In the genomic region with DNA sequence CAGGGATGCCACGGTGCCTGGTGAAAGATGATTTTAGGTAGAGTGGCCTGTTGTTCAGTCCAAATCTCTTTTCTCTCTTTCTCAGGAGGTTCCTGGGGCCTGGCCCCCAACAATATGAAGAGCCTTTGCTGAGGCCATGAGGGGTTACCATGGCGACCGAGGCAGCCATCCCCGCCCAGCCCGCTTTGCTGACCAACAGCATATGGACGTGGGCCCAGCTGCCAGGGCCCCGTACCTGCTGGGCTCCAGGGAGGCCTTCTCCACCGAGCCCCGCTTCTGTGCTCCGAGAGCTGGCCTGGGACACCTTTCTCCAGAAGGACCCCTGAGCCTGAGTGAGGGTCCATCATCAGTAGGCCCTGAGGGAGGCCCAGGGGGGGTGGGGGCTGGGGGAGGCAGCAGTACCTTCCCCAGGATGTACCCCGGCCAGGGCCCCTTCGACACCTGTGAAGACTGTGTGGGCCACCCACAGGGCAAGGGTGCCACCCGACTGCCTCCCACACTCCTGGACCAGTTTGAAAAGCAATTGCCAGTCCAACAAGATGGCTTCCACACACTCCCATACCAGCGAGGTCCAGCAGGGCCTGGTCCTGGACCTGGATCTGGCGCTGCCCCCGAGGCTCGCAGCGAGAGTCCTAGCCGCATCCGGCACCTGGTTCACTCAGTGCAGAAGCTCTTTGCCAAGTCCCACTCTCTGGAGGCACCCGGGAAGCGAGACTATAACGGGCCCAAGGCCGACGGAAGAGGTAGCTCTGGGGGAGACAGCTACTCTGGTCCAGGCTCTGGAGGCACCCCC, we compare ENCODE assay signal across 23 mouse cellular contexts. TPM values are rescaled to one million over a fixed set of nuclear protein-coding genes. Genes with fewer than 3 reads are reported as not detected.
DNase-seq lines count a peak whose midpoint lies in the region; ATAC-seq and TF ChIP-seq lines count a peak whose summit lies in the region.
"Had no signal": no experiment of that assay in that cellular context is flagged by ENCODE, and none has a peak within 500 bp of the region (broad histone marks: within the 10 kb centered on the region; RNA-seq: fewer than 3 reads in every experiment).

No protein-coding gene starts in this region.

- H3K4me3 ChIP-seq in cerebellum, adult 2 months (replicated peaks; ENCODE audit: insufficient read depth, low read depth, low read length), result no peak overlapping the region
- H3K4me3 ChIP-seq in forebrain, embryonic 10.5 days, result no peak overlapping the region
- H3K4me3 ChIP-seq in forebrain, embryonic 12.5 days (replicated peaks), result no peak overlapping the region
- H3K4me3 ChIP-seq in bone marrow, adult 2 months (replicated peaks; ENCODE audit: control insufficient read depth, low read depth, low read length), result no peak overlapping the region
- H3K4me3 ChIP-seq in hindbrain, embryonic 14.5 days (replicated peaks; ENCODE audit: low read length), result no peak overlapping the region
- no peak overlapping the region for H3K4me3 ChIP-seq in forebrain, embryonic 14.5 days (ENCODE audit: low read depth, low read length)
- H3K4me3 ChIP-seq in heart, adult 2 months, result no peak overlapping the region
- H3K4me3 ChIP-seq: heart, embryonic 13.5 days; limb, embryonic 10.5 days; neural tube, embryonic 13.5 days had no signal

- peak overlapping the region; percentile 62 for H3K27ac ChIP-seq in cerebellum, adult 2 months (ENCODE audit: insufficient read depth, low read length)
- H3K27ac ChIP-seq in forebrain, embryonic 10.5 days, result peak overlapping the region; percentile 51
- no peak overlapping the region for H3K27ac ChIP-seq in forebrain, embryonic 12.5 days
- no peak overlapping the region for H3K27ac ChIP-seq in bone marrow, adult 2 months (ENCODE audit: control insufficient read depth, insufficient read depth, low read depth, low read length, poor library complexity)
- 0 out of 2 replicates have a peak overlapping the region, but pooled peaks have one; percentile 56 for H3K27ac ChIP-seq in hindbrain, embryonic 14.5 days
- H3K27ac ChIP-seq in forebrain, embryonic 14.5 days (ENCODE audit: low read depth, low read length), result no peak overlapping the region
- no peak overlapping the region for H3K27ac ChIP-seq in heart, adult 2 months
- H3K27ac ChIP-seq: heart, embryonic 13.5 days; kidney, postnatal 0 days; limb, embryonic 10.5 days; macrophage had no signal

- ATAC-seq in forebrain, embryonic 12.5 days (ENCODE audit: low FRiP score), result no peak
- no peak for ATAC-seq in hindbrain, embryonic 14.5 days (ENCODE audit: low FRiP score)
- ATAC-seq in forebrain, embryonic 14.5 days, result no peak
- ATAC-seq: forebrain, postnatal 0 days had no signal

- TF ChIP-seq CTCF in cerebellum, adult 2 months (IDR thresholded peaks at IDR 0.05; ENCODE audit: borderline replicate concordance, insufficient read depth, low read depth, low read length), result no peak
- no peak for TF ChIP-seq CTCF in bone marrow, adult 2 months (IDR thresholded peaks at IDR 0.05; ENCODE audit: control insufficient read depth, insufficient read depth, low read length)
- TF ChIP-seq CTCF in heart, adult 2 months (IDR thresholded peaks at IDR 0.05), result no peak

- TF ChIP-seq POLR2A in cerebellum, adult 2 months (IDR thresholded peaks at IDR 0.05; ENCODE audit: borderline replicate concordance, insufficient read depth, low read length), result no peak
- TF ChIP-seq POLR2A in bone marrow, adult 2 months (IDR thresholded peaks at IDR 0.05; ENCODE audit: borderline replicate concordance, control insufficient read depth, low read depth, low read length), result peak; percentile 6; the same call in 1 of the 2 replicates
- no peak for TF ChIP-seq POLR2A in heart, adult 2 months (IDR thresholded peaks at IDR 0.05; ENCODE audit: insufficient read depth, low read depth, low read length)

- no peak overlapping the region for H3K4me2 ChIP-seq in forebrain, embryonic 12.5 days
- no peak overlapping the region for H3K4me2 ChIP-seq in hindbrain, embryonic 14.5 days (replicated peaks)
- no peak overlapping the region for H3K4me2 ChIP-seq in forebrain, embryonic 14.5 days (ENCODE audit: low read length)
- H3K4me2 ChIP-seq: heart, embryonic 13.5 days; liver, embryonic 11.5 days; neural tube, embryonic 13.5 days had no signal

- intact Hi-C loops in heart, adult 2 months (cut with DNase I), result no loop called here

- TF ChIP-seq EP300 in heart, adult 2 months (IDR thresholded peaks at IDR 0.05; ENCODE audit: insufficient read depth, low read depth, low read length), result no peak

- H3K27me3 ChIP-seq in cerebellum, adult 2 months (ENCODE audit: control insufficient read depth, insufficient read depth, low read length), result no peaks in the 10 kb centered on the region
- no peaks in the 10 kb centered on the region; the same call in 1 of the 2 replicates for H3K27me3 ChIP-seq in forebrain, embryonic 10.5 days (ENCODE audit: poor library complexity, severe bottlenecking)
- no peaks in the 10 kb centered on the region for H3K27me3 ChIP-seq in forebrain, embryonic 12.5 days
- no peaks in the 10 kb centered on the region for H3K27me3 ChIP-seq in hindbrain, embryonic 14.5 days (ENCODE audit: control insufficient read depth, insufficient read depth, low read length)
- H3K27me3 ChIP-seq in forebrain, embryonic 14.5 days (replicated peaks; ENCODE audit: control insufficient read depth, insufficient read depth, low read length), result no peaks in the 10 kb centered on the region
- no peaks in the 10 kb centered on the region for H3K27me3 ChIP-seq in heart, adult 2 months (ENCODE audit: control insufficient read depth, insufficient read depth, low read length)
- H3K27me3 ChIP-seq: neural tube, embryonic 13.5 days had no signal

- no peaks in the 10 kb centered on the region for H3K36me3 ChIP-seq in forebrain, embryonic 10.5 days (replicated peaks)
- peaks cover 9% of the 10 kb centered on the region; the same call in 1 of the 2 replicates for H3K36me3 ChIP-seq in forebrain, embryonic 12.5 days (replicated peaks)
- peaks cover 16% of the 10 kb centered on the region; the same call in 1 of the 2 replicates for H3K36me3 ChIP-seq in hindbrain, embryonic 14.5 days (replicated peaks; ENCODE audit: control insufficient read depth, insufficient read depth)
- H3K36me3 ChIP-seq in forebrain, embryonic 14.5 days (ENCODE audit: control insufficient read depth, insufficient read depth, low read length), result 0 out of 2 replicates have a peak, but pooled peaks cover 3% of the 10 kb centered on the region
- H3K36me3 ChIP-seq in heart, adult 2 months (ENCODE audit: control insufficient read depth, insufficient read depth, low read length), result no peaks in the 10 kb centered on the region
- H3K36me3 ChIP-seq: heart, embryonic 13.5 days; limb, embryonic 10.5 days had no signal

- peak; percentile 53 to 58 for DNase-seq in cerebellum, adult 2 months
- DNase-seq in cerebellum, postnatal 4 days (ENCODE audit: low spot score in 2 of 2), result no peak
- DNase-seq in forebrain, embryonic 10.5 days (ENCODE audit: extremely low spot score, low spot score), result no peak
- no peak for DNase-seq in hindbrain, embryonic 14.5 days (ENCODE audit: low spot score)
- DNase-seq in forebrain, embryonic 14.5 days (ENCODE audit: low spot score), result no peak
- DNase-seq in heart, adult 2 months, result no peak
- DNase-seq: forebrain, postnatal 0 days; kidney, adult 11 months; lung, adult 2 months; right cerebral cortex, postnatal 14 days; thymus, postnatal 36 days had no signal

- H3K9me3 ChIP-seq in forebrain, embryonic 10.5 days, result no peaks in the 10 kb centered on the region
- no peaks in the 10 kb centered on the region for H3K9me3 ChIP-seq in forebrain, embryonic 12.5 days
- no peaks in the 10 kb centered on the region for H3K9me3 ChIP-seq in hindbrain, embryonic 14.5 days (ENCODE audit: control insufficient read depth, low read length)
- H3K9me3 ChIP-seq in forebrain, embryonic 14.5 days (replicated peaks; ENCODE audit: control insufficient read depth, low read length), result no peaks in the 10 kb centered on the region
- H3K9me3 ChIP-seq: heart, embryonic 13.5 days; limb, embryonic 10.5 days; neural tube, embryonic 13.5 days had no signal

- WGBS in cerebellum, adult 2 months, result 26% methylated on average over 25 of the region's 25 CpGs
- 84% methylated on average over 25 of the region's 25 CpGs for WGBS in forebrain, embryonic 10.5 days
- WGBS in forebrain, embryonic 12.5 days, result 78% methylated on average over 25 of the region's 25 CpGs
- WGBS in bone marrow, adult 2 months, result 84% methylated on average over 25 of the region's 25 CpGs
- 68% methylated on average over 25 of the region's 25 CpGs for WGBS in hindbrain, embryonic 14.5 days
- WGBS in forebrain, embryonic 14.5 days, result 80% methylated on average over 25 of the region's 25 CpGs
- 89% methylated on average over 25 of the region's 25 CpGs for WGBS in heart, adult 2 months

- peaks cover 57% of the 10 kb centered on the region for H3K4me1 ChIP-seq in cerebellum, adult 2 months (ENCODE audit: control insufficient read depth, insufficient read depth, low read length)
- peaks cover 25% of the 10 kb centered on the region for H3K4me1 ChIP-seq in forebrain, embryonic 10.5 days
- peaks cover 25% of the 10 kb centered on the region for H3K4me1 ChIP-seq in forebrain, embryonic 12.5 days
- no peaks in the 10 kb centered on the region; the same call in 1 of the 2 replicates for H3K4me1 ChIP-seq in bone marrow, adult 2 months (ENCODE audit: control insufficient read depth, insufficient read depth, low read length)
- peaks cover 28% of the 10 kb centered on the region for H3K4me1 ChIP-seq in hindbrain, embryonic 14.5 days (replicated peaks; ENCODE audit: control insufficient read depth, insufficient read depth, low read length)
- H3K4me1 ChIP-seq in forebrain, embryonic 14.5 days (ENCODE audit: control insufficient read depth, insufficient read depth, low read length), result peaks cover 15% of the 10 kb centered on the region
- no peaks in the 10 kb centered on the region for H3K4me1 ChIP-seq in heart, adult 2 months (ENCODE audit: control insufficient read depth, insufficient read depth, low read length)
- H3K4me1 ChIP-seq: limb, embryonic 10.5 days had no signal

- no peak overlapping the region for H3K9ac ChIP-seq in forebrain, embryonic 12.5 days
- H3K9ac ChIP-seq in hindbrain, embryonic 14.5 days, result no peak overlapping the region
- no peak overlapping the region for H3K9ac ChIP-seq in forebrain, embryonic 14.5 days (ENCODE audit: low read length)
- H3K9ac ChIP-seq in heart, adult 2 months (ENCODE audit: low read depth, low read length), result no peak overlapping the region
- H3K9ac ChIP-seq: forebrain, postnatal 0 days; heart, embryonic 13.5 days; neural tube, embryonic 13.5 days had no signal

- H3K79me2 ChIP-seq in heart, adult 2 months (replicated peaks; ENCODE audit: control insufficient read depth, insufficient read depth, low read length), result no peaks in the 10 kb centered on the region

RNA-seq across cellular contexts. Expression of gene Dlgap3, which starts 25.7 kb away (rescaled TPM):
- polyA plus RNA-seq in cerebellum, adult 2 months (2012; rRNA removed), result 56.1 and 59.8 TPM in 2 replicates
- 1.0 and 1.2 TPM in 2 replicates for polyA plus RNA-seq in forebrain, embryonic 10.5 days (2016; fragmentation: Nextera tagmentation; extraction: Ambion mirVana)
- 5.7 and 5.8 TPM in 2 replicates for polyA plus RNA-seq in forebrain, embryonic 12.5 days (2016; fragmentation: Nextera tagmentation; extraction: Ambion mirVana)
- 1.0 TPM in 1 of 2 replicates, not detected in the other for polyA plus RNA-seq in bone marrow, adult 2 months (2011; ENCODE audit: insufficient read depth, insufficient read length, low replicate concordance, missing spikeins)
- polyA plus RNA-seq in hindbrain, embryonic 14.5 days (2014; fragmentation: Nextera tagmentation; extraction: Ambion mirVana), result 30.8 and 35.1 TPM in 2 replicates
- 8.4 and 10.8 TPM in 2 replicates for polyA plus RNA-seq in forebrain, embryonic 14.5 days (2014; fragmentation: Nextera tagmentation; extraction: Ambion mirVana)
- under 1 TPM; 0.20 to 0.21 TPM for total RNA-seq in heart, adult 2 months (2021)
- polyA plus RNA-seq in heart, adult 2 months (2012; rRNA removed), result 0.09 and 0.21 TPM in 2 replicates
- total RNA-seq: common myeloid progenitor, adult 5-6 weeks; hematopoietic stem cell, adult 5-6 weeks; MEL; monocyte, adult 5-6 weeks had no signal
- polyA plus RNA-seq: macrophage had no signal

RNA-seq across cellular contexts. Expression of gene Smim12, which starts 48.9 kb away (rescaled TPM):
- polyA plus RNA-seq in cerebellum, adult 2 months (2012; rRNA removed), result 95.5 and 106 TPM in 2 replicates
- polyA plus RNA-seq in forebrain, embryonic 10.5 days (2016; fragmentation: Nextera tagmentation; extraction: Ambion mirVana), result 78.0 and 79.1 TPM in 2 replicates
- polyA plus RNA-seq in forebrain, embryonic 12.5 days (2016; fragmentation: Nextera tagmentation; extraction: Ambion mirVana), result 44.2 and 46.6 TPM in 2 replicates
- polyA plus RNA-seq in bone marrow, adult 2 months (2011; ENCODE audit: insufficient read depth, insufficient read length, low replicate concordance, missing spikeins), result 9.3 and 20.5 TPM in 2 replicates
- polyA plus RNA-seq in hindbrain, embryonic 14.5 days (2014; fragmentation: Nextera tagmentation; extraction: Ambion mirVana), result 53.8 and 60.9 TPM in 2 replicates
- 53.2 and 61.1 TPM in 2 replicates for polyA plus RNA-seq in forebrain, embryonic 14.5 days (2014; fragmentation: Nextera tagmentation; extraction: Ambion mirVana)
- 10 to 100 TPM; 50.3 to 51.6 TPM for total RNA-seq in heart, adult 2 months (2021)
- polyA plus RNA-seq in heart, adult 2 months (2012; rRNA removed), result 43.3 and 47.7 TPM in 2 replicates

Comparison
In these comparisons a context has a peak if more than half of its experiments do, and no peak if none do; other contexts are left out.
1. DNase-seq: peak in cerebellum, adult 2 months (2 of 2); none in cerebellum, postnatal 4 days (0 of 2), forebrain, embryonic 10.5 days (single experiment), hindbrain, embryonic 14.5 days (single experiment), forebrain, embryonic 14.5 days (single experiment) and heart, adult 2 months (0 of 2).
2. H3K27ac ChIP-seq: peak in cerebellum, adult 2 months (single experiment), forebrain, embryonic 10.5 days (single experiment) and hindbrain, embryonic 14.5 days (single experiment); none in forebrain, embryonic 12.5 days (single experiment), bone marrow, adult 2 months (single experiment), forebrain, embryonic 14.5 days (single experiment) and heart, adult 2 months (single experiment).